Mouse (Mus musculus): ENCODE data around the gene Ext2.

Gene Ext2

GRCm38 (mm10) chr2:93683674-93684073 is 138.7 kb downstream of the Ext2 start:
- DNase-seq (ENCODE audit: low read depth in 2 of 2, low spot score in 2 of 2), result no peak

GRCm38 (mm10) chr2:93682601-93683202 is 139.7 kb downstream of the Ext2 start:
- no peak for DNase-seq (ENCODE audit: low read depth in 2 of 2, low spot score in 2 of 2)

GRCm38 (mm10) chr2:93681321-93681720 is 141.0 kb downstream of the Ext2 start:
- no peak for DNase-seq (ENCODE audit: low read depth in 2 of 2, low spot score in 2 of 2)

- DNase-seq (ENCODE audit: low read depth in 2 of 2, low spot score in 2 of 2), result no peak
Observed at GRCm38 (mm10) chr2:93677231-93677630, 145.1 kb downstream of the Ext2 start.

GRCm38 (mm10) chr2:93671573-93672184 is 150.7 kb downstream of the Ext2 start:
- DNase-seq (ENCODE audit: low read depth in 2 of 2, low spot score in 2 of 2), result no peak

GRCm38 (mm10) chr2:93666146-93666858 is 156.1 kb downstream of the Ext2 start:
- DNase-seq (ENCODE audit: low read depth in 2 of 2, low spot score in 2 of 2), result no peak

GRCm38 (mm10) chr2:93665472-93665871 is 156.9 kb downstream of the Ext2 start:
- no peak for DNase-seq (ENCODE audit: low read depth in 2 of 2, low spot score in 2 of 2)

- no peak for DNase-seq (ENCODE audit: low read depth in 2 of 2, low spot score in 2 of 2)
Observed at GRCm38 (mm10) chr2:93662240-93662865, 160.0 kb downstream of the Ext2 start.

- no peak for DNase-seq (ENCODE audit: low read depth in 2 of 2, low spot score in 2 of 2)
Observed at GRCm38 (mm10) chr2:93661096-93661495, 161.3 kb downstream of the Ext2 start.

- no peak for DNase-seq (ENCODE audit: low read depth in 2 of 2, low spot score in 2 of 2)
Observed at GRCm38 (mm10) chr2:93659705-93660308, 162.6 kb downstream of the Ext2 start.

- peak in 1 of 2 experiments; percentile 4 for DNase-seq (ENCODE audit: low read depth in 2 of 2, low spot score in 2 of 2)
Observed at GRCm38 (mm10) chr2:93659004-93659403, 163.4 kb downstream of the Ext2 start.

GRCm38 (mm10) chr2:93654336-93655055 is 167.9 kb downstream of the Ext2 start:
- no peak for DNase-seq (ENCODE audit: low read depth in 2 of 2, low spot score in 2 of 2)

- no peak for DNase-seq (ENCODE audit: low read depth in 2 of 2, low spot score in 2 of 2)
Observed at GRCm38 (mm10) chr2:93649243-93649870, 173.0 kb downstream of the Ext2 start.

GRCm38 (mm10) chr2:93647924-93648575 is 174.3 kb downstream of the Ext2 start:
- DNase-seq (ENCODE audit: low read depth in 2 of 2, low spot score in 2 of 2), result no peak

GRCm38 (mm10) chr2:93647051-93647923 is 175.1 kb downstream of the Ext2 start:
- no peak for DNase-seq (ENCODE audit: low read depth in 2 of 2, low spot score in 2 of 2)

GRCm38 (mm10) chr2:93645626-93646320 is 176.6 kb downstream of the Ext2 start:
- DNase-seq (ENCODE audit: low read depth in 2 of 2, low spot score in 2 of 2), result no peak

GRCm38 (mm10) chr2:93645197-93645596 is 177.2 kb downstream of the Ext2 start:
- no peak for DNase-seq (ENCODE audit: low read depth in 2 of 2, low spot score in 2 of 2)

GRCm38 (mm10) chr2:93644731-93645130 is 177.6 kb downstream of the Ext2 start:
- DNase-seq (ENCODE audit: low read depth in 2 of 2, low spot score in 2 of 2), result no peak

Data from CD8-positive naive resting alpha-beta T cell, adult 2 months (primary cell).